Mouse (Mus musculus) lung, postnatal 25 days (tissue): ENCODE data around the gene Gpr61.

ENCODE experiments used
- DNase-seq: peaks from one replicate; pipeline ENCODE4 v3.0.0; 2022; ENCODE audit warnings: low spot score

Gene Gpr61

GRCm38 (mm10) chr3:108178756-108179715, 24.4 kb upstream of the Gpr61 start:
- DNase-seq: no peak

- DNase-seq: no peak
Observed at GRCm38 (mm10) chr3:108174672-108175531, 20.2 kb upstream of the Gpr61 start.

GRCm38 (mm10) chr3:108169199-108169598, 14.5 kb upstream of the Gpr61 start:
- DNase-seq: no peak

- no peak for DNase-seq
Observed at GRCm38 (mm10) chr3:108167499-108167898, 12.8 kb upstream of the Gpr61 start.

- DNase-seq: peak; percentile 29
Observed at GRCm38 (mm10) chr3:108166486-108167211, 12.0 kb upstream of the Gpr61 start.

GRCm38 (mm10) chr3:108165532-108166315, 11.0 kb upstream of the Gpr61 start:
- DNase-seq: no peak

GRCm38 (mm10) chr3:108164807-108165206, 10.1 kb upstream of the Gpr61 start:
- peak; percentile 79 for DNase-seq

GRCm38 (mm10) chr3:108164091-108164490, 9.4 kb upstream of the Gpr61 start:
- DNase-seq: no peak

GRCm38 (mm10) chr3:108158383-108159037, 3.8 kb upstream of the Gpr61 start:
- DNase-seq: no peak

GRCm38 (mm10) chr3:108152290-108152689, 2.4 kb downstream of the Gpr61 start:
- no peak for DNase-seq

GRCm38 (mm10) chr3:108147386-108148235, 7.1 kb downstream of the Gpr61 start:
- peak; percentile 91 for DNase-seq

- no peak for DNase-seq
Observed at GRCm38 (mm10) chr3:108146671-108147070, 8.0 kb downstream of the Gpr61 start.

GRCm38 (mm10) chr3:108145534-108146445, 8.9 kb downstream of the Gpr61 start, which contains the start of gene Gnai3:
TSS of gene Gnai3 (minus strand) at chr3:108146146.
- DNase-seq: peak; percentile 95

GRCm38 (mm10) chr3:108140786-108141185, 13.9 kb downstream of the Gpr61 start:
- no peak for DNase-seq

GRCm38 (mm10) chr3:108139113-108139512, 15.6 kb downstream of the Gpr61 start:
- no peak for DNase-seq

- no peak for DNase-seq
Observed at GRCm38 (mm10) chr3:108134701-108135100, 20.0 kb downstream of the Gpr61 start.

GRCm38 (mm10) chr3:108132484-108132883, 22.2 kb downstream of the Gpr61 start:
- peak; percentile 42 for DNase-seq

GRCm38 (mm10) chr3:108131821-108132220, 22.9 kb downstream of the Gpr61 start:
- no peak for DNase-seq

- no peak for DNase-seq
Observed at GRCm38 (mm10) chr3:108131216-108131615, 23.5 kb downstream of the Gpr61 start.
